Mouse (Mus musculus) right cerebral cortex, adult 18-20 months (tissue): ENCODE results near the gene Tmem240.
"Not testable (repeated sequence)": the region's sequence is repeated elsewhere in the genome, so short reads cannot be mapped to it uniquely, and the experiment has no call there.

Experiments used
- DNase-seq: peaks from one replicate; pipeline ENCODE4 v3.0.0; 2022; ENCODE audit warnings: mixed read lengths

Tmem240 gene

GRCm38 (mm10) chr4:155734350-155734941 is at the start of gene Tmem240:
Tmem240 (plus strand) TSS chr4:155734800.
- peak; percentile 93 for DNase-seq

DNA sequence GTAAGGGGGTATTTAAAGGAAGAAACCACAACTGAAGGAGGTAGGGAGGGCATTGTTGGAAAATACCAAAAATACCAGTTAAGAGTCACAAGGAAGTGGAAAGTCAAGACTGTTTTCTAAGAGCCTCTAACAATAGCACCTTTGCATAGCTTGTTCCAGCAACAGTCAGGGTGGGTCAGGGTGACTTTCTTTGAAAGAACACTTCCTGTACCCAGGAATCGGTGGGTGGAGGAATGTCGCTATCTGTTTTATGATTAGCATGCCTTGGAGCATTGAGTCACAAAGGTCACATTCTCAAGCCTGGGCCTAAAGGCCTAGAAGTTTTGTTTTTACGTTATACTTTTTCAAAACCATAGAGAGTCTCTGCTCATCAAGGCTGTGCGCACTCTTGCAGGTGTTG is 46.8 kb upstream of the Tmem240 start:
- not testable (repeated sequence) for DNase-seq

- no peak for DNase-seq
Measured at GRCm38 (mm10) chr4:155690571-155691375, 43.8 kb upstream of the Tmem240 start.

- no peak for DNase-seq
Measured at GRCm38 (mm10) chr4:155692421-155692820, 42.2 kb upstream of the Tmem240 start.

- DNase-seq = peak; percentile 86
Measured at GRCm38 (mm10) chr4:155694111-155694481, 40.5 kb upstream of the Tmem240 start, which contains the start of gene Fndc10. Fndc10 (plus strand) TSS chr4:155694342.

DNA sequence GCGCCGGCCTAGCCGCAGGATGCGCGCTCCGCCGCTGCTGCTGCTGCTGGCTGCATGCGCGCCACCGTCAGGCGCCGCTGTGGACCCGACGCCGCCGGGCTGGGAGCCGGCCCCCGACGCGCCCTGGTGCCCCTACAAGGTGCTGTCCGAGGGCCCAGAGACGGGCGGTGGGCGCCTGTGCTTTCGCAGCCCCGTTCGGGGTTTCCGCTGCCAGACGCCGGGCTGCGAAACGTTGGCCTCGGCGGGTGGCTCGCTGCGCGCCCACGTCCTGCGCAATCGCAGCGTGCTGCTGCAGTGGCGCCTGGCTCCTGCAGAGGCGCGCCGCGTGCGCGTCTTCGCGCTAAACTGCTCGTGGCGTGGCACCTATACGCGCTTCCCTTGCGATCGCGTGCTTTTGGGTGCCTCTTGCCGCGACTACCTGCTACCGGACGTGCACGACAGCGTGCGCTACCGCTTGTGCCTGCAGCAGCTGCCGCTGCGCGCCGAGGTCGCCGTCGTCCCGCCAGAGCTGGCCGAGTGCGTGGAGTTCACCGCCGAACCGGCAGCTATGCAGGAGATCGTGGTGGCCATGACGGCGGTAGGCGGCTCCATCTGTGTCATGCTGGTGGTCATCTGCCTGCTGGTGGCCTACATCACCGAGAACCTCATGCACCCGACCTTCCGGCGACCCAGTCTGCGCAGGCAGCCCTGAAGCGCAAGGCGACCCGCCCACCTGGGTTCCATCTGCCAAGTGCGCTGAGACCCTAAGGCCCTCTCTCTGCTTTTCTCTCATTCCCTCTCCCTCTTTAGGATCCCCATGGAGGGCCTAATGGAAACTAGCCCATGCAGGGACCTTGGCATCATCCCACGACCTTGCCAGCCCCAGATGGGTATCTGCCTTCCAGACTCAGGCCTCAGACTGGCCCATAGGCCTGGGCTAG is 39.9 kb upstream of the Tmem240 start:
- DNase-seq = peak; percentile 87

GRCm38 (mm10) chr4:155695531-155696062 is 39.0 kb upstream of the Tmem240 start:
- no peak for DNase-seq

DNA sequence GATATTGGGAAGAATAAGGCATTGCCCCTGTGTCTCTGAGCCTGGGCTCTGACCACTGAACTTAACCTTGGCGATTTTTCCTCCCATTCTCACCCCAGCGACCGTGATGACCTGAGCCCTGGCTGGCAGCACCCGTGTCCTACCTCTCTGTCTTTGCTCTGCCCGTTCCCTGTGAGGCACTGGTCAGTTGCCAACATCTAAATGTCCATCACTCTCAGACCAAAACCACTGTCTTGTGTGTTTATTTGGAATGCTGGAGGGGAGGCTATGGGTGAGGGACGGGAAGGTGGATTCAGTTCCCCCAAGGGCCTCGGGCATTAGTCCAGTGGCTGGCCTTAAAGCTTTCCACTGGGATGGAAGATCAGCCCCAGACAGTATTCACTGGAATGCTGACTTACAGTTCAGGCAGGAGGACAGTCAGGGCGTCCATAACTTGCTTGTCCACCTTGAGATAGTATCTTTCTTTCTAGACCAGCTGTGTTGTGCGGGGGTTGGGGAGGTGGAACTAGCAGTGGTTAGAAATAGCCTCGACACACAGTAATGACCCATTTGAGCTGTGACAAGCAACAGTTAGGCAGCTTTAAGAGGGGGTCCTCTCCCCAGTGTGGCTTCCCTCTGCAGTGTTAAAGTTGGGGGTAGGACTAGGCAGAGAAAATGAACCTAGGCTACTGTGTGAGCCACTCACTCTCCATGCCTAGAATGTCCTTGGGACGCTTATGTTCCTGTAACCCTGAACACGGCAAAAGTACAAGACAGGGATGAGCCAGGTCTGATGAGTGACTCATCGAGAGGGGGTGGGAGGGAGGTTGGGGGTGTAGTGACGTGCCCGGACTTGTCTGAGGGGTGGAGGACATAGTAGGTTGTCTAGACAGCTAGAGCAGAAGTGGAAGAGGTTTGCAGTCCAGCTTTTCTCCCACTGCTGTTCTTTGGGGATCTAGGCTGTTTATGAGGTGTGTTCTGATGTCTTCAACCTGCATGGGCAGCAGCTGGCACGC is 38.0 kb upstream of the Tmem240 start:
- DNase-seq = peak; percentile 34

- DNase-seq = no peak
Measured at GRCm38 (mm10) chr4:155700425-155700824, 34.2 kb upstream of the Tmem240 start.

DNA sequence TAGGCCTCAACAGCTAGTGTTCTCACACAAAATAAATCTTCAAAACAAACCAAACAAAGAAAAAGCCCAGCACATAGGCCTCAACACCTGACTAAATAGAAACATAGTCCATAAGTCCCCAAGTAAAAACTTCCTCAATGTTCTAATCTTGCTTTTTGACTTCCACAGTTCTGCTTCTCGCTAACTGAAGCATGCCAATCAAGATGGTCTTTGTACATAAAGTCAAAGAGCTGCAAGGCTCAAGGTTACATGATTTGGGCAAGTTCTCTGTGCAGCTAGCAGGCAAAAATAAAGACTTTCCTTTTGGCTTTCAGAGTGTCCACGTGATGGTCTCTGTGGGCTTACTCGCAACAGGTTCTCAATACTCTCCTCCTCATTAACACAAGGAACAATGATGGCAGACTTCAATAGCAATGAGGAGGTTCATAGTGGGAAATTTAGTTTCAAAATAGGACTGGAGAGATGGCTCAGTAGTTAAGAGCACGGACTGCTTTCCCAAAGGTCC is 31.1 kb upstream of the Tmem240 start:
- DNase-seq = no peak

- DNase-seq = peak; percentile 95
Measured at GRCm38 (mm10) chr4:155704721-155705591, 29.6 kb upstream of the Tmem240 start, which contains the start of gene Ssu72. Ssu72 (plus strand) TSS chr4:155704800.

DNA sequence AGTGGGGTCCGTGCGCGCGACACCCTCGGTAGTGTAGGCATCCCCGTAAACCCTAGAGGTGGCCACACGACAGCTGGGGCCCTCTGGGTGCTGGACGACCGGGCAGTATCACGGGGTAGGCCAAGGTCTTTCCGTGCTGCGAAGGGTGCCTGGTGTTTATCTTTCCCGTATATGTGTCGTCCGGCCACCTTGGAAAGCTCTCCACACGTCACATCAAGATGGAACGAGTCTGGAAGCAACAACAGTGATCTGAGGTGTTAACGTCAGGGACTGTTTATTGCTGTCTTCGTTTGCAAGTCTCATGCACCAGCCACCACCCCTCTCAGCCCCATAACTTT is 29.0 kb upstream of the Tmem240 start:
- no peak for DNase-seq

DNA sequence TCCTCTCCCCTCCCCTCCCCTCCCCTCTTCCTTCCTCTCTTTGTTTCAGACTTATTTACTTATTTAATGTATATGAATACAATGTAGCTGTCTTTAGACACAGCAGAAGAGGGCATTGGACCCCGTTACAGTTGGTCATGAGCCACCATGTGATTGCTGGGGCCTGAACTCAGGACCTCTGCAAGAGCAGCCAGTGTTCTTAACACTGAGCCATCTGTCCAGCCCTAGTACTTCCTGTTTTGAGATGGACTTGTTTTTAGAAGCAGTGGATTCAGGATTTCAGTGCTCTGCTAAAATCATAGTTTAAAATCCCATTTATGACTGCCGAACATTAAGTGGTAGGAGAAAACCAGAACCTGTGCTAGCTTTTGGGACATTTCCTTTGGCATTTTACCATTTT is 26.0 kb upstream of the Tmem240 start:
- no peak for DNase-seq

DNA sequence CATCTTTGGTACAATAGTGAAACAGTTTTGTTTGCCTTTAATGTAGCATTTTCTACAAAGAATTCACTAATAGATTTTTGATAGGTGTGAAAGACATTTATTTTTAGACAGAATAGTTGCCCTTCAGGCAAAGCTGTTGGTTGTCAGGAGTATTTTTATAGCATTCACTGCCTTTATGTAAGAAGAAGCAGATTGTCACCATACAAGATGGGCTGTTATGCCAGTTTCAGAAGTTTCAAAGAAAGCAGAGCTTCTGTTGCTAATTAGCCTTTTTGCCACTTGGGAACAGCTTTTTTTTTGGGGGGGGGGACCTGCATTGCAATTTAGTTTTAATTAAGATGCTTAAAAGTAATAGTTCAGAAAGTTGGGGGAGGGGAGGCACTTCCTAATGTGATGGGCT is 25.6 kb upstream of the Tmem240 start:
- DNase-seq = no peak

- no peak for DNase-seq
Measured at GRCm38 (mm10) chr4:155710521-155711252, 23.9 kb upstream of the Tmem240 start.

DNA sequence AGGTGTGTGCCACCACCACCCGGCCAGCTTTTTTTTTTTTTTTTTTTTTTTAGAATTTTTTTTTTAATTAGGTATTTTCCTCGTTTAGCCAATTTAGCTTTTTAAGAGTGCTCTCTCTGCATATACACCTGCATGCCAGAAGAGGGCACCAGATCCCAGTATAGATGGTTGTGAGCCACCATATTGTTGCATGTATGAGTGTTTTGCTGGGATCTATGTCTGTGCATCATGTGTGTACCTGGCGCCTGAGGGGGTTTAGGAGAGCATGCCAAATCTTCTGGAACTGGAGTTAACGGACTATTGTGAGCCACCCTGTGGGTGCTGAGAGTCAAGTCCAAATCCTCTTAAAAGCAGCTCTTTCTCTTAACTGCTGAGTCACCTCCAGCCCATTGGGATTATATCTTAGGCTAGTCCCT is 12.9 kb upstream of the Tmem240 start:
- no peak for DNase-seq

- DNase-seq = no peak
Measured at GRCm38 (mm10) chr4:155727993-155728392, 6.6 kb upstream of the Tmem240 start.

DNA sequence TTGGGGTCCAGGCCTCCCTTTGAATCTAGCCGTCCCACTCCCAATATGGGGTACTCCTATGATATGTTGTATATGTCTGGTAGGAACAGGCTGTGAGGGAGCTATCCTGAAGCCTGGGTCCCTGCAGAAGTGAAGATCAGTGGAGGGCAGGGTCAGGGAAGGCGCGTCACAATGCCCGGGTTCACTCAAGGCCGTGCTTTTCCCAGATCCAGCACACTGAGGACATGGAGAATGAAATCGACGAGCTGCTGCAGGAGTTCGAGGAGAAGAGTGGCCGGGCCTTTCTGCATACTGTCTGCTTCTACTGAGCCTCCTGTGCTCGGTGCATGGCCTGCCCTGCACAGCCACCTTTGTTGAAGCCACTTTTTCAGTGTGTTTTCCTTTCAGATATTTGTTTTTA is 1.3 kb upstream of the Tmem240 start:
- no peak for DNase-seq

GRCm38 (mm10) chr4:155734951-155735702 is 527 bp downstream of the Tmem240 start:
- peak; percentile 43 for DNase-seq
